Mouse (Mus musculus): ENCODE measurements around the gene Zgrf1. TPM values are rescaled to one million over a fixed set of nuclear protein-coding genes. Genes with fewer than 3 reads are reported as not detected.

The Zgrf1 gene
- polyA plus RNA-seq, 1 experiment from 2014 or later, result 12.6 TPM

MicroRNAs within 50 kb of the gene (microRNA counts, 519-probe panel; counts per million panel counts)
- microRNA mmu-miR-302a, result 3,537 counts per million, percentile 24 among the panel's probes with 10 or more counts
- not detected for microRNA mmu-miR-302b
- not detected for microRNA mmu-miR-302c
- microRNA mmu-miR-302d, result 4,745 counts per million, percentile 59 among the panel's probes with 10 or more counts
- 3,745 counts per million, percentile 30 among the panel's probes with 10 or more counts for microRNA mmu-miR-367

Other genes starting within 250 kb of the Zgrf1 start
- gene Ank2, start 54.1 kb upstream of the Zgrf1 start, polyA plus RNA-seq (2014; fragmentation: Nextera tagmentation; extraction: Ambion mirVana), result 83.6 and 118 TPM in 2 replicates
- 66.1 and 75.9 TPM in 2 replicates for gene Larp7, start 140 bp upstream of the Zgrf1 start, polyA plus RNA-seq (2014; fragmentation: Nextera tagmentation; extraction: Ambion mirVana)
- 45.1 and 47.1 TPM in 2 replicates for gene Neurog2, start 79.6 kb downstream of the Zgrf1 start, polyA plus RNA-seq (2014; fragmentation: Nextera tagmentation; extraction: Ambion mirVana)
- gene Alpk1, start 227.0 kb downstream of the Zgrf1 start, polyA plus RNA-seq (2014; fragmentation: Nextera tagmentation; extraction: Ambion mirVana), result 1.2 and 1.3 TPM in 2 replicates
- gene Tifa, start 236.3 kb downstream of the Zgrf1 start, polyA plus RNA-seq (2014; fragmentation: Nextera tagmentation; extraction: Ambion mirVana), result 4.5 and 4.7 TPM in 2 replicates

Data from hindbrain, embryonic 11.5 days (tissue).